Mouse (Mus musculus): ENCODE results near the gene Scamp5.

- TF ChIP-seq CTCF (IDR thresholded peaks at IDR 0.05; ENCODE audit: insufficient read depth, low read length) (no peak), POLR2A (IDR thresholded peaks at IDR 0.05; ENCODE audit: borderline replicate concordance, extremely low read depth, low read depth, low read length) (no peak)
These were observed 35.4 kb downstream of the Scamp5 start for GRCm38 (mm10) chr9:57432480-57432879.
